Mouse (Mus musculus): ENCODE results near the gene Hk1. TPM values are rescaled to one million over a fixed set of nuclear protein-coding genes. Genes with fewer than 3 reads are reported as not detected.
"Not testable (repeated sequence)": the region's sequence is repeated elsewhere in the genome, so short reads cannot be mapped to it uniquely, and the experiment has no call there.

Gene Hk1
- polyA plus RNA-seq, 1 experiment from 2014 or later: 38.0 TPM

GRCm38 (mm10) chr10:62331771-62332170 is 47.9 kb downstream of the Hk1 start:
- H3K4me2 ChIP-seq: no peak overlapping the region
- no peak overlapping the region for H3K9ac ChIP-seq (replicated peaks)
- H3K27ac ChIP-seq: no peak overlapping the region
- no peak for ATAC-seq (ENCODE audit: insufficient number of reproducible peaks, insufficient read depth, low FRiP score, low TSS enrichment, low read depth)
- 87% methylated on average over 11 of the region's 12 CpGs for WGBS
- no peak overlapping the region for H3K4me3 ChIP-seq (replicated peaks)
- H3K27me3 ChIP-seq: no peaks in the 10 kb centered on the region
- no peaks in the 10 kb centered on the region for H3K9me3 ChIP-seq
- peaks cover 38% of the 10 kb centered on the region for H3K4me1 ChIP-seq (replicated peaks)
- H3K36me3 ChIP-seq: no peaks in the 10 kb centered on the region

DNA sequence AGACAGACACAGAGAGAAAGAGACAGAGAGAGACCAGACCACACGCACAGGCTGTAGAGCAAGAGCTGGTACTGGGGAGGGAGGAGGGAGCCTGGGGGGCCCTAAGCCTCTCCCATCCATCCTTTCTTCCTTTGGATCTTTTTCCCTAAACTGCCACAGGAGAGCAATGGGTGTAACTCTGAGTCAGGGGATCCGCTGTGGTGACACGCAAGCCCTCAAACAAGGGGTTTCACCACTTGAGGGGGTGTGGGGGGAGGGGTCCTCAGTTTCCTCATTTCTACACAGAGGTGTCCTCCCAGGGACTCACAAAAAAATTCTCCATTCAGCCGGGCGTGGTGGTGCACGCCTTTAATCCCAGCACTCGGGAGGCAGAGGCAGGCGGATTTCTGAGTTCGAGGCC is 48.4 kb downstream of the Hk1 start:
- ATAC-seq (ENCODE audit: insufficient number of reproducible peaks, insufficient read depth, low FRiP score, low TSS enrichment, low read depth): no peak
- H3K9me3 ChIP-seq: no peaks in the 10 kb centered on the region
- WGBS: 90% methylated on average over 9 of the region's 9 CpGs
- no peaks in the 10 kb centered on the region for H3K27me3 ChIP-seq
- H3K4me1 ChIP-seq (replicated peaks): peaks cover 37% of the 10 kb centered on the region
- no peak overlapping the region for H3K4me2 ChIP-seq
- no peak overlapping the region for H3K9ac ChIP-seq (replicated peaks)
- H3K27ac ChIP-seq: no peak overlapping the region
- H3K4me3 ChIP-seq (replicated peaks): no peak overlapping the region
- H3K36me3 ChIP-seq: no peaks in the 10 kb centered on the region

DNA sequence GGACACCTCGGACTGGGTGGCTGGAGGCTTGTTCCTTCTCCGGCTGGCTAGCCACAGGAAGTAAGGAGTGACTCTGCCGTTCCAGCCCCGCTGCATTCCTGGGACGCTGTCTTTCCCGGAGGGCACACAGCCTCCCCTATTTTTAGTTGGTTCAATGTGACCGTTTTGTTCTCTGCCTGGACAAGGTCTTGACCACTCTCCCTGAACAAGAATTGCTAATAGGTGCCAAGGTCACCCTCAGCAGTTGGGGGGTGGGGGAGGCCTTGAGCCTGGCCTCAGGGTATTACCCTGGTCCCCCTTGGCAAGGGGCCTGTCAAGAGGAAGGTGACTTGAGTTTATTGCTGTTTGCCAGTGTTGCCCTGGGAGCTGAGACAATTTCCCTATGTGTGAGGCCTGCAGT is 49.9 kb downstream of the Hk1 start:
- H3K4me1 ChIP-seq (replicated peaks): peaks cover 24% of the 10 kb centered on the region; the same call in 1 of the 2 replicates
- ATAC-seq (ENCODE audit: insufficient number of reproducible peaks, insufficient read depth, low FRiP score, low TSS enrichment, low read depth): no peak
- WGBS: 68% methylated on average over 7 of the region's 7 CpGs
- no peak overlapping the region for H3K4me2 ChIP-seq
- no peaks in the 10 kb centered on the region for H3K36me3 ChIP-seq
- H3K27ac ChIP-seq: no peak overlapping the region
- no peak overlapping the region for H3K4me3 ChIP-seq (replicated peaks)
- H3K27me3 ChIP-seq: no peaks in the 10 kb centered on the region
- no peaks in the 10 kb centered on the region for H3K9me3 ChIP-seq
- no peak overlapping the region for H3K9ac ChIP-seq (replicated peaks)

GRCm38 (mm10) chr10:62328886-62329412 is 50.8 kb downstream of the Hk1 start:
- WGBS: 88% methylated on average over 10 of the region's 10 CpGs
- ATAC-seq (ENCODE audit: insufficient number of reproducible peaks, insufficient read depth, low FRiP score, low TSS enrichment, low read depth): no peak
- peaks cover 24% of the 10 kb centered on the region; the same call in 1 of the 2 replicates for H3K4me1 ChIP-seq (replicated peaks)

DNA sequence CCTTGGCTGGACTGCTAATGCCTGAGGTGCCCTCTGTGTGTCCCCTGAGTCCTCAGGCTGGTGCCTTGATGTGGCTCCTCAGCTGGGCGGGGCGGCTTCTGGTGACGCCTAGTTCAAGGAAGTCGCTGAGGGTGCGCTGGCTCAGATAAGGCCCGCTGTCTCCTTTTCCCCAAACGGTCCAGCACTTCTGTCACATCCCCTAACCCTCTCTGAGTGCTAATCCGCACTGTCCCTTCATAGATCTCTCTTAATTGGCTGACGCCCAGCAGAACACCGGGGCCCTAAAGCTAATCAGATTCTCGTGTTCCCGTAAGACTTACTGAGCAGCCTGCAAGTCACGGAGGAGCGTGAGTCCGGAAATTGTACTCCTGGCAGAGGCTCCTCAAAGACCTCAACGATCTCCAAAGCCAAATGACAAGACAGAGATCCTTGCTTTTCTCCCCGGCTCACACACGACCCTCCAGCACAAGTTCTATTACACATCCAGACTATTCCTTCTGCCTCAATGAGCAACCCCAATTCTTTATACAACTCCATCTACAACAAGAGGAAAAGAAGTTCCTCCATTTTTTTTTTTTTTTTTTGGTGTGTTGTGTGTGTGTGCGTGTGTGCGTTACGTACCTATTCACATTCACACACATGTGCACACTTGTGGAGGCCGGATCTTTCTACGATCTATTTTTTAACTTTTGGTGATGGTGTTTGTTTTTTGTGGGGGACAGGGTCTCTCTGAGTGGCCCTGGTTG is 52.0 kb downstream of the Hk1 start:
- Histone ChIP-seq H3K27me3 (no peaks in the 10 kb centered on the region), H3K36me3 (no peaks in the 10 kb centered on the region), H3K9ac (replicated peaks) (no peak overlapping the region), H3K9me3 (no peaks in the 10 kb centered on the region), H3K4me1 (replicated peaks) (peaks cover 22% of the 10 kb centered on the region; the same call in 1 of the 2 replicates), H3K27ac (no peak overlapping the region), H3K4me3 (replicated peaks) (no peak overlapping the region), H3K4me2 (no peak overlapping the region)
- ATAC-seq (ENCODE audit: insufficient number of reproducible peaks, insufficient read depth, low FRiP score, low TSS enrichment, low read depth): no peak
- WGBS: 52% methylated on average over 23 of the region's 23 CpGs

More at GRCm38 (mm10) chr10:62328886-62329412, 50.8 kb downstream of the Hk1 start:
- Histone ChIP-seq H3K36me3 (no peaks in the 10 kb centered on the region), H3K4me3 (replicated peaks) (no peak overlapping the region), H3K27me3 (no peaks in the 10 kb centered on the region), H3K9ac (replicated peaks) (no peak overlapping the region), H3K4me2 (no peak overlapping the region), H3K9me3 (no peaks in the 10 kb centered on the region), H3K27ac (no peak overlapping the region)

- Histone ChIP-seq H3K27me3 (no peaks in the 10 kb centered on the region), H3K27ac (no peak overlapping the region), H3K9ac (replicated peaks) (no peak overlapping the region), H3K4me3 (replicated peaks) (no peak overlapping the region), H3K36me3 (no peaks in the 10 kb centered on the region), H3K9me3 (no peaks in the 10 kb centered on the region), H3K4me2 (no peak overlapping the region), H3K4me1 (replicated peaks) (peaks cover 15% of the 10 kb centered on the region; the same call in 1 of the 2 replicates)
- 67% methylated on average over 8 of the region's 8 CpGs for WGBS
- ATAC-seq (ENCODE audit: insufficient number of reproducible peaks, insufficient read depth, low FRiP score, low TSS enrichment, low read depth): no peak
Observed at GRCm38 (mm10) chr10:62326818-62327571, 52.7 kb downstream of the Hk1 start.

DNA sequence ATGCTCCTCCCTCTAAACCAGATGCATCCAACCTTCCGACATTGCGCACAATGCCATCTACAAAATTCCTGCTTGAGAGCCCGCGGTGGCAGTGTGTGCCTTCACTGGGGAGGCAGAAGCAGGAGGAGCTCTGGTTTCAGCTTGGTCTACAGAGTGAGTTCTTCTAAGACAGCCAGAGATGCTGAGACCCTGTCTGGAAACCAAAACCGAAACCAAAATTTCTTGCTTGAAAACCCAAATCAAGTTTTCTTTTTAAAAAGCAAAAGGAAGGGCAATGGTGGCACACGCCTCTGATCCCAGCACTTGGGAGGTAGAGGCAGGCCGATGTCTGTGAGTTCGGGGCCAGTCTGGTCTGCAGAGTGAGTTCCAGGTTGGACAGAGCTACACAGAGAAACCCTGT is 53.7 kb downstream of the Hk1 start:
- no peaks in the 10 kb centered on the region for H3K9me3 ChIP-seq
- H3K36me3 ChIP-seq: no peaks in the 10 kb centered on the region
- H3K4me2 ChIP-seq: no peak overlapping the region
- ATAC-seq (ENCODE audit: insufficient number of reproducible peaks, insufficient read depth, low FRiP score, low TSS enrichment, low read depth): no peak
- no peak overlapping the region for H3K4me3 ChIP-seq (replicated peaks)
- H3K4me1 ChIP-seq (replicated peaks): peaks cover 14% of the 10 kb centered on the region; the same call in 1 of the 2 replicates
- 98% methylated on average over 8 of the region's 8 CpGs for WGBS
- H3K27me3 ChIP-seq: no peaks in the 10 kb centered on the region
- H3K27ac ChIP-seq: no peak overlapping the region
- no peak overlapping the region for H3K9ac ChIP-seq (replicated peaks)

- H3K4me1 ChIP-seq (replicated peaks): peaks cover 14% of the 10 kb centered on the region
- H3K27ac ChIP-seq; H3K27me3 ChIP-seq; H3K4me2 ChIP-seq; ATAC-seq (ENCODE audit: insufficient number of reproducible peaks, insufficient read depth, low FRiP score, low TSS enrichment, low read depth); H3K4me3 ChIP-seq (replicated peaks); H3K36me3 ChIP-seq; H3K9ac ChIP-seq (replicated peaks); H3K9me3 ChIP-seq: not testable (repeated sequence)
- 88% methylated on average over 8 of the region's 8 CpGs for WGBS
Observed at GRCm38 (mm10) chr10:62322821-62323220, 56.9 kb downstream of the Hk1 start.

DNA sequence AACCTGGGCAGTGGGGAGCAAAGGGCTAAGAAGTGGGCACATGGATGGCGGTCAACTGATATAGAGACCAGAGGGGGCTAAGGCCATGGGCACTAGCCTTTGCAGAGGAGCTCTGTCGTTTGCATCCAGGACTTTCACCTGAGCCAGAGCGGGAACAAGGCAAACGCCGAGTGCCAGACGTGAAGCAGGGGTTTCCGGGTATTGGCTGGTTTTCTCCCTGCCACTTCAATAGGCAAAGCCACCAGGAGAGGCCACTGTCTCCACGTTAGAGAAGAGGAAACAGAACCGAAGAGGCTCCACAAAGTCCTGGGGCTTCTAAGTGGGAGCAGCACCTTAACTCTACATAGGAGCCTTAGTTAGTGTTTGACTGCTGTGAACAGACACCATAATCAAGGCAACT is 58.3 kb downstream of the Hk1 start:
- no peak overlapping the region for H3K4me3 ChIP-seq (replicated peaks)
- H3K36me3 ChIP-seq: no peaks in the 10 kb centered on the region
- 66% methylated on average over 9 of the region's 9 CpGs for WGBS
- peaks cover 5% of the 10 kb centered on the region for H3K4me1 ChIP-seq (replicated peaks)
- ATAC-seq (ENCODE audit: insufficient number of reproducible peaks, insufficient read depth, low FRiP score, low TSS enrichment, low read depth): no peak
- no peak overlapping the region for H3K27ac ChIP-seq
- H3K9ac ChIP-seq (replicated peaks): no peak overlapping the region
- no peaks in the 10 kb centered on the region for H3K27me3 ChIP-seq
- H3K9me3 ChIP-seq: no peaks in the 10 kb centered on the region
- no peak overlapping the region for H3K4me2 ChIP-seq

DNA sequence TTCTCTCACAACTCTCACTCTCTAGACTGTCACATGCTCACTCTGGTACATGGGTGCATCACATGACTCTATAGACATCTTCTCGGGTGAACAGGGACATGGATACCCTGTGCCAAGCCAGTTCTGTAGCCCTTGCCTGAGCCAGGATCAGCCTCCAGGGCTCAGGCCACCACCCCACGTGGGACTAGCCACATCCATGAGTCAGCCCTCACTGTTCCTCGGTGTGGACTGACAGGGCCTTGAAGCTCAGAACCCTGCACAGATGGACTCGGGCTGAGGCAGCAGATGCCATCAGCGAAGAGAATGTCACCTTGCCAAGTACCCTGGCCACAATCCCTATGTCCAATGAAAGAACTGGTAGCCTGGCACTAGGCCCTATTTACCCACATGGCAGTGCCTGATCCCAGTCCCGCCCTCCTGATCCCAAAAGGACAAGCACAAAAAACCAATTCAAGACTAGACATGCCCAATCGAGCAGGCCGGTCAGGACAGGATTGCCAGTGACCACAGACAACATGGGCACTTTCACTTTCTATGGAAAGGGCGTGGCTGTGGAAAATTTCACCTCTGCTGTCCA is 59.2 kb downstream of the Hk1 start:
- WGBS: 84% methylated on average over 9 of the region's 9 CpGs
- H3K27ac ChIP-seq: no peak overlapping the region
- H3K36me3 ChIP-seq: no peaks in the 10 kb centered on the region
- H3K27me3 ChIP-seq: no peaks in the 10 kb centered on the region
- H3K4me3 ChIP-seq (replicated peaks): no peak overlapping the region
- H3K9ac ChIP-seq (replicated peaks): no peak overlapping the region
- no peaks in the 10 kb centered on the region for H3K9me3 ChIP-seq
- no peak overlapping the region for H3K4me2 ChIP-seq
- peaks cover 4% of the 10 kb centered on the region; the same call in 1 of the 2 replicates for H3K4me1 ChIP-seq (replicated peaks)
- ATAC-seq (ENCODE audit: insufficient number of reproducible peaks, insufficient read depth, low FRiP score, low TSS enrichment, low read depth): no peak

GRCm38 (mm10) chr10:62319154-62319553 is 60.6 kb downstream of the Hk1 start:
- Histone ChIP-seq H3K4me1 (replicated peaks) (peaks cover 12% of the 10 kb centered on the region), H3K27ac (no peak overlapping the region), H3K4me3 (replicated peaks) (no peak overlapping the region), H3K9me3 (no peaks in the 10 kb centered on the region), H3K36me3 (no peaks in the 10 kb centered on the region), H3K4me2 (no peak overlapping the region), H3K27me3 (no peaks in the 10 kb centered on the region), H3K9ac (replicated peaks) (no peak overlapping the region)
- no peak for ATAC-seq (ENCODE audit: insufficient number of reproducible peaks, insufficient read depth, low FRiP score, low TSS enrichment, low read depth)
- 74% methylated on average over 7 of the region's 7 CpGs for WGBS
